Mouse (Mus musculus) lung, embryonic 16.5 days (tissue): ENCODE results near the gene Tcam1. TPM values are rescaled to one million over a fixed set of nuclear protein-coding genes. Genes with fewer than 3 reads are reported as not detected.
"Not testable (repeated sequence)": the region's sequence is repeated elsewhere in the genome, so short reads cannot be mapped to it uniquely, and the experiment has no call there.

ENCODE experiments used
- ATAC-seq: fragments of 200-750 bp; cut with Nextera tagmentation; 2 replicates; pipeline ENCODE4 v1.8.0; 2017; ENCODE audit warnings: low read depth, mild to moderate bottlenecking, moderate library complexity
- H3K27ac ChIP-seq: fragments of 300-500 bp; sonication (generic); 2 replicates; pipeline ENCODE4 v1.5.1; 2014; ENCODE audit warnings: mild to moderate bottlenecking, control low read depth, low read length
- H3K27me3 ChIP-seq: fragments of 300-500 bp; sonication (generic); 2 replicates; pipeline ENCODE4 v1.6.1; 2014; ENCODE audit warnings: low read depth, low read length, mixed read lengths; ENCODE audit not compliant: control insufficient read depth, insufficient read depth
- H3K36me3 ChIP-seq: fragments of 300-500 bp; sonication (generic); 2 replicates; pipeline ENCODE4 v1.6.1; 2014; ENCODE audit warnings: low read length; ENCODE audit not compliant: control insufficient read depth, insufficient read depth
- H3K4me1 ChIP-seq: fragments of 300-500 bp; sonication (generic); replicated peaks from 2 replicates; pipeline ENCODE4 v1.6.1; 2014; ENCODE audit warnings: low read length, mixed read lengths; ENCODE audit not compliant: control insufficient read depth, insufficient read depth
- H3K4me2 ChIP-seq: fragments of 300-500 bp; sonication (generic); 2 replicates; pipeline ENCODE4 v1.6.1; 2014; ENCODE audit warnings: low read depth, low read length, control low read depth
- H3K4me3 ChIP-seq: fragments of 300-500 bp; sonication (generic); 2 replicates; pipeline ENCODE4 v1.5.1; 2014; ENCODE audit warnings: mild to moderate bottlenecking, low read length, control low read depth
- H3K9ac ChIP-seq: fragments of 300-500 bp; sonication (generic); 2 replicates; pipeline ENCODE4 v1.6.1; 2014; ENCODE audit warnings: low read length, control low read depth
- H3K9me3 ChIP-seq: fragments of 300-500 bp; sonication (generic); 2 replicates; pipeline ENCODE4 v1.6.1; 2016; ENCODE audit warnings: low read length; ENCODE audit not compliant: control insufficient read depth
- WGBS: fragments of 180-500 bp; shearing (Covaris S2); extraction: QIAGEN DNeasy Blood & Tissue Kit; methylation state at CpG from one replicate; pipeline ENCODE4 v1.1.7; 2014; 5-methylcytosine and 5-hydroxymethylcytosine counted together
- polyA plus RNA-seq: library from polyadenylated mRNA; unstranded; fragments of >200 nt; fragmentation: Nextera tagmentation; extraction: Ambion mirVana; gene quantifications from 2 replicates; pipeline ENCODE4 v1.2.1, GENCODE M21; 2015

Gene Tcam1
- polyA plus RNA-seq: 0.26 and 0.29 TPM in 2 replicates

DNA sequence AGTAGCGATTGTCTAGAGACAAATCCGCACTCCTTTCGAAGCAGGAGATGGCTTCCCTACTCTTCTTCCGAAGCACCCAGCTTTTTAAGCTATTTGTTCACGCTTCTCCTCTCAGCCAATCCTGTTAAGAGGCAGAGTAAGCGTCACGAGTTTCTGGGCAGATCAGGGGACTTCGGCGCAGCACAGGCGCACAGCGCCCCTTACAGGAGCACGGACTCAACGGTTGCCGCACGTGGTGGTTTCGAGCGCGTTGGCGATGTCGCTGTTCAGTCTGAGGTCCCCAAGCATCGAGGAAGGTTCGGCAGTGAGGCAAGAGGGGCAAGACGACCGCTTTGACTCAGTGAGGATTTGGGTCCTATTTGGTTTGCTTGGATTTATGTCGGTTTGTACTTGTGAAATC lies at the start of gene Tcam1:
Gene Tcam1, plus strand, starts transcription at position 219 of the 400 bp plus-strand sequence.
- ATAC-seq: no peak; the same call in 1 of the 2 replicates
- WGBS: 6% methylated on average over 25 of the region's 25 CpGs

DNA sequence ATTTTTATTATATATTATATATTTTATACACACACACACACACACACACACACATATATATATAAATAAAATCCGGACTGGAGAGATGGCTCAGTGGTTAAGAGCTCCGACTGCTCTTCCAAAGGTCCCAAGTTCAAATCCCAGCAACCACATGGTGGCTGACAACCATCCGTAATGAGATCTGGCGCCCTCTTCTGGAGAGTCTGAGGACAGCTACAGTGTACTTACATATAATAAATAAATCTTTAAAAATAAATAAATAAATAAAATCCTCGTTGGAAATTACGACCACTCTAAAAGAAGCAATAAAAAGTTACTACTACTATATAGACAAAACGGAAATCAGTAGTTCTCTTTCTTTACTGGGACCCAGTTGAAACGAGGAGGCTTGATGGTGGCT lies 42.5 kb upstream of the Tcam1 start:
- H3K27ac ChIP-seq, H3K4me3 ChIP-seq, ATAC-seq, H3K27me3 ChIP-seq, H3K4me2 ChIP-seq, H3K4me1 ChIP-seq, H3K9me3 ChIP-seq, H3K9ac ChIP-seq: not testable (repeated sequence)
- peaks cover 52% of the 10 kb centered on the region for H3K36me3 ChIP-seq
- WGBS: 73% methylated on average over 8 of the region's 8 CpGs

More for the DNA sequence above, at the start of gene Tcam1:
- H3K9me3 ChIP-seq: no peaks in the 10 kb centered on the region
- H3K36me3 ChIP-seq: no peaks in the 10 kb centered on the region
- H3K27ac ChIP-seq: peak within 1 kb of the TSS; percentile 92
- H3K4me1 ChIP-seq: peaks cover 21% of the 10 kb centered on the region
- 0 out of 2 replicates have a peak within 1 kb of the TSS, but pooled peaks have one; percentile 8 for H3K9ac ChIP-seq
- peak within 1 kb of the TSS; percentile 48 for H3K4me2 ChIP-seq
- no peaks in the 10 kb centered on the region for H3K27me3 ChIP-seq
- peak within 1 kb of the TSS; percentile 21 for H3K4me3 ChIP-seq

DNA sequence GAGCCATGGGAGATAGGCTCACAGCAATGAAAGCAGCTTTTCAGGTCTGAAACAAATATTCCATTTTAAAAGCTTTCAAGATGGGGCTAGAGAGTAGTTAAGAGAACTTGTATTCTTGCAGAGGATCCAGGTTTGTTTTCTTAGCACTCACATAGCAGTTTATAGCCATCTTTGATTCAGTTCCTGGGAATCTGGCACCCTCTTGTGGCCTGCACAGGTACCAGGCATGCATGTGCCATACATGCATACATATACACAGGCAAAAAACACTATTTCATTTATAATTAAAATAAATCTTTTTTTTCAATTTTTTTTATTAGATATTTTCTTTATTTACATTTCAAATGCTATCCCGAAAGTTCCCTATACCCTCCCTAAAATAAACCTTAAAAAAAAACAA lies 29.6 kb upstream of the Tcam1 start:
- Histone ChIP-seq H3K4me3 (no peak overlapping the region), H3K27ac (no peak overlapping the region), H3K4me2 (no peak overlapping the region), H3K4me1 (no peaks in the 10 kb centered on the region), H3K36me3 (peaks cover 73% of the 10 kb centered on the region), H3K9ac (no peak overlapping the region), H3K27me3 (no peaks in the 10 kb centered on the region), H3K9me3 (peaks cover 4% of the 10 kb centered on the region)
- ATAC-seq: no peak
- 95% methylated on average over 1 of the region's 1 CpGs for WGBS

DNA sequence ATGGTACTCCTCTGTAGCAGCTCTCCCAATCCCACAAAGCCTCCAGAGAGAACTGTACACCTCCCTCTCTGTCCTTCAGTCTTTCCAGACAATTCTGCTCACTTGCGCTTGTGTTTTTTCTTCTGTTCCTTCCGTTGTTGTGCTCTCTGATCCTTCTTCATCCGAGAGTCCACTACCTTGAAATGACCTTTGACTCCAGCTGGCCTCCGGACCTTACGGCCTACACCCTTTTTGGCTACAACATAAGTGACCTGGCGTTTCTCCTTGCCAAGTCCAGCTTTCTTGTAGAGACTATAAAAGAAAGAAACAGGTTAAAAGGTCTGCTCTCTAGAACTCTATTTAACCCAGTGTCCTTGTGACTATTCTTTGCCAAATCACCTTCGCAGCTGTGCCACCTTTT lies 27.1 kb upstream of the Tcam1 start:
- Histone ChIP-seq H3K36me3 (peaks cover 68% of the 10 kb centered on the region), H3K27me3 (no peaks in the 10 kb centered on the region), H3K4me1 (no peaks in the 10 kb centered on the region), H3K9ac (no peak overlapping the region), H3K27ac (no peak overlapping the region), H3K4me3 (no peak overlapping the region), H3K9me3 (peaks cover 4% of the 10 kb centered on the region), H3K4me2 (no peak overlapping the region)
- no peak for ATAC-seq
- 84% methylated on average over 7 of the region's 7 CpGs for WGBS

DNA sequence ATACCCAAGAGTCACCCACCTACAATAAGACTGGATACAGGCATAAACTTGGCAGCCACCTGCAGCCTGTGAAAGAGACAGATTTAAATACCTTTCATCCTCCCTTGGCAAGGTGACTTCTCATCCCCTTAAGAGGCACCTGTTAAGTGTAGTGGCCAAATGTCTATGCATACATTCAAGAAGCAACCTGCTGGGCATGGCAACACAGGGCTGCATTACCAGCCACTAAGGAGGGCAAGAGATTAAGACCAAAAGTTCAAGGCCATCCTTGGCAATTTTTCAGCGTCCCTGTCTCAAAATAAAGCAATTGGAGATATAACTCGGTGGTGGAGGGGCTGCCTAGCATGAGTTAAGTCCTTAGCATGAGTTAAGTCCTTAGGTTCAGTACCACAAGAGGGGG lies 21.7 kb upstream of the Tcam1 start:
- Histone ChIP-seq H3K27me3 (no peaks in the 10 kb centered on the region), H3K27ac (no peak overlapping the region), H3K9me3 (no peaks in the 10 kb centered on the region), H3K4me1 (peaks cover 14% of the 10 kb centered on the region), H3K9ac (peak overlapping the region; percentile 91), H3K36me3 (peaks cover 41% of the 10 kb centered on the region), H3K4me3 (peak overlapping the region; percentile 96), H3K4me2 (peak overlapping the region; percentile 85)
- no peak for ATAC-seq
- 10% methylated on average over 2 of the region's 2 CpGs for WGBS

DNA sequence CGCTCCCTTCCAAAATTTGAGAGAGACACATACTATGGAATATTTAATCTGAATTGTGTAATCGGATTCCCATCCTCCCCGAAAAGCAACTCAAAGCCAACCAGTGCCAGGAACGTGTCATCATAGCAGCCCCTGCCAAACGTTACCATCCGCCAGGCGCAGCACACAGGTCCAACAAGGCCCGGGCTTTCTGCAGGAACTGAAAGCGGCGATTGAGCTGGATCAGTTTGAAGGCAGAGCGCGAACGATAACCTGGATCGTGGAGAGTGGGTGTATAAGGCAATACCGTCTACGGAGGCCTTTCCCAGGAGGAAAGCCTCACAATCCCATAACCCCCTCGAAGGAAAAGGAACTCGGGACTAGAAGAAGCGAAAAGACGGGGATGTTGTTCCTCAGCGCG lies 21.3 kb upstream of the Tcam1 start:
- ATAC-seq: peak; percentile 1; the same call in 1 of the 2 replicates
- peak overlapping the region; percentile 85 for H3K4me2 ChIP-seq
- no peaks in the 10 kb centered on the region for H3K9me3 ChIP-seq
- peak overlapping the region; percentile 96 for H3K4me3 ChIP-seq
- H3K9ac ChIP-seq: peak overlapping the region; percentile 91
- peaks cover 37% of the 10 kb centered on the region for H3K36me3 ChIP-seq
- H3K4me1 ChIP-seq: peaks cover 14% of the 10 kb centered on the region
- no peaks in the 10 kb centered on the region for H3K27me3 ChIP-seq
- WGBS: 1% methylated on average over 22 of the region's 22 CpGs
- peak overlapping the region; percentile 48 for H3K27ac ChIP-seq

DNA sequence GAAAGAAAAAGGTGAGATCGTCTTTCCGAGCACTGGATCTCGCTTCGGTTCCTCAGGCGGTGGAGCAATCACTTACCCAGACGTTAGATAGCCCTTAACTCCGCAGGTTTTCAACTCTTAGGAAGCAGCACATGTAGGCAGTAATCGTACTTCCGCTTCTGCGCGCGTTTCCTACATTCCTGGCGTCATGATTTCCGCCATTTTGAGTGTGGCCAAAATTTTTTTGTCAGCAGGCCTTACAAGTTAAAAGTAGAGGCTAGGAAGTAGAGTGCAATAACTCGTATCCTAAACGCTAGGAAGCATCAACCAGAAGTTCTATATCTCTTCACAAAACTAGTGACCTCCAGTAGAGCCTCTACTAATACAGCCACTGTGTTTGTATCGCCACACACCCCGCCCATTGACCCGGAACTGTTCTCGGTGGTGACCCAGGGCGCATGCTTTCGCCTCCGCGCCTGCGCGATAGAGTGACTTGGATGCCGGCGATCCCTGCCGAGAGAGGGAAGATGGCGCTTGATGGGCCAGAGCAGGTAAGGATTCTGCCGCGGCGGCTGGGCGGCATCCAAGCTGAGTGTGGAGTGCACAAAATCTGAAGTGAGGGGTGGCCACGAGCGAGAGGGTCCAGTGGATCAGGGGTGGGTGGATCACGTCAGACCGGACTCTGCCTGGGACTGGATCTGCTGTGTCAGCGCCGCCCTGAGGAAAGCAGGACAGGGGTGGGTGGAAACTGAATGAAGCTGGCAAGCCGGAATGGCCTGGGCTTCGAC lies 20.6 kb upstream of the Tcam1 start, which contains the start of the genes Ftsj3 and Psmc5:
Gene Ftsj3, minus strand, starts transcription at position 395 of the 767 bp plus-strand sequence.
Gene Psmc5, plus strand, starts transcription at position 470 of the 767 bp plus-strand sequence.
- Histone ChIP-seq H3K36me3 (peaks cover 35% of the 10 kb centered on the region), H3K4me3 (peak within 1 kb of the TSS; percentile 96)
- under 1% methylated on average over 42 of the region's 42 CpGs for WGBS

DNA sequence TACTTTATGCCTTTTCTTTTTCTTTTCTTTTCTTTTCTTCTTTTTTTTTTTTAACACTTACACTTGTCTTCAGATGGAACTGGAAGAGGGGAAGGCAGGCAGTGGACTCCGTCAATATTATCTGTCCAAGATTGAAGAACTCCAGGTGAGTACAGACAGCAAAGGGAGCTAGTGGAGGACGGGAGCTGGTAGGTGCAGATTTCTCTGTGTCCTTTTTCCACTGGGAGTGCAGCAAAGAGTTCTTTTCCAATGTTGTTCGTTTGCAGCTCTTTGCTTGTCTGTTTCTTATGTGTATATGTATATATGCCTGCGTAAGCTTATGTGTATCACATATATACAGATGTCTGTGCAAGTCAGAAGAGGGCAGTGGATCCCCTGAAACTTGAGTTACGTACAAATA lies 19.7 kb upstream of the Tcam1 start:
- Histone ChIP-seq H3K36me3 (peaks cover 30% of the 10 kb centered on the region), H3K4me2 (peak overlapping the region; percentile 81), H3K4me3 (peak overlapping the region; percentile 96), H3K4me1 (peaks cover 18% of the 10 kb centered on the region), H3K27me3 (no peaks in the 10 kb centered on the region), H3K27ac (peak overlapping the region; percentile 63), H3K9ac (peak overlapping the region; percentile 91), H3K9me3 (no peaks in the 10 kb centered on the region)
- no peak for ATAC-seq
- 51% methylated on average over 5 of the region's 5 CpGs for WGBS

More for the DNA sequence above, 20.6 kb upstream of the Tcam1 start, which contains the start of the genes Ftsj3 and Psmc5:
- peak; percentile 96 for ATAC-seq
- peak within 1 kb of the TSS; percentile 85 for H3K4me2 ChIP-seq
- peak within 1 kb of the TSS; percentile 91 for H3K9ac ChIP-seq
- H3K9me3 ChIP-seq: no peaks in the 10 kb centered on the region
- peaks cover 18% of the 10 kb centered on the region for H3K4me1 ChIP-seq
- no peaks in the 10 kb centered on the region for H3K27me3 ChIP-seq
- peak within 1 kb of the TSS; percentile 63 for H3K27ac ChIP-seq

DNA sequence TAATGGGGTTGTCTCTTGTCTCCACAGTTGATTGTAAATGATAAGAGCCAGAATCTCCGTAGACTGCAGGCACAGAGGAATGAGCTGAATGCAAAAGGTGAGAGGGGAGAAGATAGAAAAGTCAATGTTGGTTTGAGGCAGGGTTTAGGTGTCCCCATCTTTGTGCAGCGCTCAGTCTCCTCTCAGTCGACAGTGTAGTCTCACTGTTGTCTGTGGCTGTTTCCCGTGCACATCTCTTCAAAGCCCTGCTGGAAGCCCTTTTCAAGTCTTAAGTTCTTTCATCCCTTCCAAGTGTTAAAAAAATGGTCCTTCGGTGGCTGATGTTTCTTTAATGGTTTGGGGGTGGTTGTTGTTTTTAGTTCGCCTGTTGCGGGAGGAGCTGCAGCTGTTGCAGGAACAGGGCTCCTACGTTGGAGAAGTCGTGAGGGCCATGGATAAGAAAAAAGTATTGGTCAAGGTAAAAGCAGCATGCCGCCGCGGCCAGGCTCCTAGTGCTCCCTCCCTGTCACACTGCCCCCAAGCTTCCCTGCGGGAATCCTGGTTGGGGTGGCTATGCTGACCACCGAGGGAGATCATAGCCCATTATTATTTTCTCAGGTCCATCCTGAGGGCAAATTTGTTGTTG lies 15.5 kb upstream of the Tcam1 start:
- Histone ChIP-seq H3K9ac (no peak overlapping the region), H3K36me3 (peaks cover 60% of the 10 kb centered on the region), H3K4me2 (no peak overlapping the region), H3K27ac (no peak overlapping the region), H3K27me3 (no peaks in the 10 kb centered on the region), H3K4me1 (peaks cover 13% of the 10 kb centered on the region), H3K4me3 (no peak overlapping the region), H3K9me3 (no peaks in the 10 kb centered on the region)
- no peak for ATAC-seq
- WGBS: 65% methylated on average over 14 of the region's 14 CpGs
